Mouse (Mus musculus): ENCODE results near the gene Bcan. TPM values are rescaled to one million over a fixed set of nuclear protein-coding genes. Genes with fewer than 3 reads are reported as not detected.

Gene Bcan
- polyA plus RNA-seq, 1 experiment = 0.28 TPM

DNA sequence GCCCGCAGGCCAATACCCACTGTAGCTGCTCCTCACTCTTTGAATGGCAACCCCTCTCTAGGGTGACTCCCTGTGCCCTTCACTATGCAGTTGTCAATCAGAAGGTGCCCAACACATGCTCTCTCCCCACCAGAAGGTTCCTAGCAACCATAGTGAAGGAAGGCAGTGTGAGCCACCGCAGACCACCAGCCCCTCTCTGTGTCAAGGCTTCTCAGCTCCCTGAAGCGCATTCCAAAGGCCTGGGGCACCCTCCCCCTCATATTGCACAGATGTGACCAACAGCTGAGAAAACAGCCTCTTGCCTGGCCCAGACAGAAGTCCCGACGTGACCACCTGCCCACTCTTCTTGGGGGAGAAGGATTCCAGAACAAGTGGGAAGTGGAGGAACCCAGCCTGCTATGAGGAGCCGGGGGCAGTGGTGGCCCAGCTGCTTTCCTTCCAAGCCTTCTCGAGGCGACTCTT, 27.8 kb downstream of the Bcan start:
- no peak for DNase-seq (ENCODE audit: low spot score)

- no peak for DNase-seq (ENCODE audit: low spot score)
Measured at GRCm38 (mm10) chr3:87971489-87972202, 28.4 kb downstream of the Bcan start.

DNA sequence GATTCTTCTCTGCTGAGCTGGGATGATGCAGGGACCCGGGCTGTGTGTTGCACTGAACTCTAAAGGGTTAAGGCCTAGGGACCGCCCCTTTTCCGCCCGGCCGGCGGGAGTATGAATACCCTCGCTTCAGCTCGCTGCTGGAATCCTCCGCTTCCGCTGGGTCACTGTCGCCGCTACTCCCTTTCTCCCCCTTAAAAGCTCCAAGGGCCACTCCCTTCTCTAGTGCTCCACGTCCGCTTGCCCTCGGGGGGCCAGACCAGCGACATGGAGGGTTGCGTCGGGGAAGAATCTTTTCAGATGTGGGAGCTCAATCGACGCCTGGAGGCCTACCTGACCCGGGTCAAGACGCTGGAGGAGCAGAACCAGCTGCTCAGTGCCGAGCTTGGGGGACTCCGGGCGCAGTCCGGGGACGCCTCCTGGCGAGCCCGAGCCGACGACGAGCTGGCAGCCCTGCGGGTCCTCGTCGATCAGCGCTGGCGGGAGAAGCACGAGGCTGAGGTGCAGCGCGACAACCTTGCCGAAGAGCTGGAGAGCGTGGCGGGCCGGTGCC, 29.0 kb downstream of the Bcan start, which contains the start of gene Nes:
Gene Nes (plus strand): TSS at position 140 of the 550 bp plus-strand sequence.
- DNase-seq (ENCODE audit: low spot score) = no peak

GRCm38 (mm10) chr3:87970184-87970938, 29.7 kb downstream of the Bcan start:
- DNase-seq (ENCODE audit: low spot score) = no peak

GRCm38 (mm10) chr3:87960586-87961191, 39.3 kb downstream of the Bcan start:
- peak; percentile 67 for DNase-seq (ENCODE audit: low spot score)

- DNase-seq (ENCODE audit: low spot score) = no peak
Measured at GRCm38 (mm10) chr3:87960191-87960585, 39.8 kb downstream of the Bcan start.

GRCm38 (mm10) chr3:87959371-87959770, 40.7 kb downstream of the Bcan start:
- DNase-seq (ENCODE audit: low spot score) = no peak

GRCm38 (mm10) chr3:87958967-87959366, 41.1 kb downstream of the Bcan start:
- no peak for DNase-seq (ENCODE audit: low spot score)

DNA sequence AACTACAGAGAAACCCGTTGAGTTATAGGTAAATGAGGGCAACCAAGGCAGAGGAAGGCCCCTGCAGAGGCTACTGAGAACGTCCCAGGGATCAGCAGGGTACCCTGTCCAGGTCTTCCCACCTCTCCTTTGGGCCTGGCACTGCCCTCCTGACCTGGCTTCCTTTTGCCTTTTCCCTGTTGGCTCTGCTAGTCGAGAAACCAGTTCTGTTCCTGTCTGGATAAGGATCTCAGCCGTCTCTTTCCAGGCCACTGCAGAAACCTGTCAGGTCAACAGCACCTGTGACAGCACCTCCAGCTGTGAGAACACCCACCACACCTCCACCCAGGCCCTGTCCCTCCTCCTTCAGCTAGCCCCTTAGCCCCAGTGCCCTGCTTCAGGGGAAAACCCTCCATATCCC, 41.6 kb downstream of the Bcan start:
- DNase-seq (ENCODE audit: low spot score) = no peak

DNA sequence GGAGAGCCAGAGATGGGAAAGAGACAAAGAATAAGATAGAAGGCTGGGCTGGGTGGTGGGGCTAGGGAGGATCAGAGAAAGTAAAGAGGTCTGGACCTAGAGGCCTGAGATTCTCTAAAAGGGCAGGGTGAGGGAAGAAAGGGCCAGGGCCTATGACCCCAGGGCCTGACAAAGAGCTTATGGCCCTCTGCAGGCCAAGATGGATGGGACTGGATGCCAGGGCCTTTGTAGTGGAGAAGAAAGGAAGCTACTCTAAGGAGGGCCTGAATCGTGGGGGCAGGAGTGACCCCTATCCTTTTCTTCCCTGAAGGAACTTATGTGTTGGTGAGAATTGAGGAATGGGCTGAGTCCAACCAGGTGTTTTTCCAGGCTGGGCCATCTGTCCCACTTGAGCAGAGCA, 42.0 kb downstream of the Bcan start:
- no peak for DNase-seq (ENCODE audit: low spot score)

- no peak for DNase-seq (ENCODE audit: low spot score)
Measured at GRCm38 (mm10) chr3:87952440-87952839, 47.6 kb downstream of the Bcan start.

DNA sequence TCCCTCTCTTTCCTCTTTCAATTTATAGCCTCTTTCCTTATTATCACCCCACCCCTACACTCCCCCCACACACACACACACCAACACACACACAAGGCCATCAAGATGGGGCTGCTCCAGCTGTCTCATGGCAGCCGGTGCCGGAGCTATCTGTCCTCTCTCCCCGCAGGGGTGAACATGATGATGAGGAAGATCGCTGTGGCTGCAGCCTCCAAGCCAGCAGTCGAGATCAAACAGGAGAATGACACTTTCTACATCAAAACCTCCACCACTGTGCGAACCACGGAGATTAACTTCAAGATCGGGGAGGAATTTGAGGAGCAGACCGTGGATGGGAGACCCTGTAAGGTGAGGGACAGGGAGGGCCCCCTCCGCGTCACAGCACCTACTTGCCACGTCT, 48.1 kb downstream of the Bcan start:
- no peak for DNase-seq (ENCODE audit: low spot score)

GRCm38 (mm10) chr3:87949955-87950515, 50.0 kb downstream of the Bcan start:
- no peak for DNase-seq (ENCODE audit: low spot score)

DNA sequence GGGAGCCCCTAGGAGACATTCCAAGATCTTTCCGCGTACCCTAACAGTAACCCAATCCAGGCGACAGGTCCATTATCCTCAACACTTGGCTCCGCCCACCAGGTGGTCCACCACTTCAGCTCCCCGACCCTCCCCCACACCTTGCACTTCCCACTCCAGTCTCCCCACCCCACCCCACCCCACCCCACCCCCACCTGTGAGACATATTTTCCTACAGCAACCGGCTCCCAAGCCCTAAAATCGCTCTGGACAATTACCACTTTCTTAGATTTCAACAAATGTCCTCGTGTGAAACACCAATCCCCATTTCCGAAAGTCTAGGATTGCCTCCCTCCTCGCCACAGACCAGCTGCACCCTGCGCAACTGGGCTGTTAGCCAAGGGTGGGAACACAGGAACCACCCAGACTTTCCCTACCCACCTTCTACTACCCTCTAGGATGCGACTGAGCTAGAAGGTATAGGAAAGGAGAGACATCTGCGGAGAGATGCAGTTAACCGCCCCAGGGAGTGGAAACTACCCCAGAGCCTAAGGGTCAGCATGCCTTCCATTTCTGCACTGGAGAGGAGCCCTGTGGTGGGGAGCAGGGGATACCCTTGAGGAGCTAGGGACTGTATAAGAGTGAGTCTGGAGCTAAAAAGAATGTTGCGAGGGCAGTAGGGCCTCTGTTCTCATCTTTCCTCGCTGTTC, 50.6 kb downstream of the Bcan start:
- no peak for DNase-seq (ENCODE audit: low spot score)

DNA sequence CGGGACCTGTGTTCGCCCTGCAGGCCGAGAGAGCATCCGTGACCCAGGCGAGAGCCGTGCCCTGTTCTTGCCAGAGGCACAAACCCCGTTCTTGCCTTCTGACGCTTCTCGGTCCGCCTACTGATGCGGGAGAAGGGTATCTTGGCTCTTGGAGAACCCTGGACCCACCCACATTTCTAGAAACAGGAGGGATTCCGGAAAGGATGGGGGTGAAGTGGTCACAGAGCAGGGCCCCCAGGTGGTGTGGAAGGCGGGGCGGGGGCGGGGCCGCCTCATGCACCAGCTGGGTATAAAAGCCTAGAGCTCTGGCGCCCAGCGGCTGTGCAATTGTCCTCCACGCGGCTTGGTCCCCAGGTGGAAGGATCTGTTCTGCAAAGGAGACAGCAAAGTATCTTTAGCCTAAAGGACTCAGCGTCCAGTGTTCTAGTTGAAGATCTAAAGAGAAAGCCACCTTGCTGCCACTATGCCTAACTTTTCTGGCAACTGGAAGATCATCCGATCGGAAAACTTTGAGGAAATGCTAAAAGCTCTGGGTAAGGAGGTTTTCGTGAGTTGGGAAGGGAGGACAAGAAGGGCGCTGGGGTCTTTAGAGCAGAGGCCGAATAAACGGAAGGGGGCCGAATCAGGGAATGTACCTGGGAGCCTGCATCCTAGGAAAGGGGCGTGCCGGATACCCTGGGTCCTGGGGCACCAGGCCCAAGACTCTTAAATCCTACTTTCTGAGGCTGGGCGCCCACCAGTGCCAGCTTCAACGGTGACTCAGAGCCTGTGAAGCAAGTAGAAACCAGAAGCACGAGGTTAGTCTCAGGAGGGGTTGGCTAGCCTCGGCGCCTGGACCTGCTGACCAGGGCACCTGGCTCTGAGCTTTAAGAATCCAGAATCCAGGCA, 51.4 kb downstream of the Bcan start, which contains the start of gene Crabp2:
Gene Crabp2 (plus strand): TSS at position 289 of the 888 bp plus-strand sequence.
- no peak for DNase-seq (ENCODE audit: low spot score)

- DNase-seq (ENCODE audit: low spot score) = no peak
Measured at GRCm38 (mm10) chr3:87947811-87948199, 52.2 kb downstream of the Bcan start.

- DNase-seq (ENCODE audit: low spot score) = no peak
Measured at GRCm38 (mm10) chr3:87947056-87947810, 52.8 kb downstream of the Bcan start.

DNA sequence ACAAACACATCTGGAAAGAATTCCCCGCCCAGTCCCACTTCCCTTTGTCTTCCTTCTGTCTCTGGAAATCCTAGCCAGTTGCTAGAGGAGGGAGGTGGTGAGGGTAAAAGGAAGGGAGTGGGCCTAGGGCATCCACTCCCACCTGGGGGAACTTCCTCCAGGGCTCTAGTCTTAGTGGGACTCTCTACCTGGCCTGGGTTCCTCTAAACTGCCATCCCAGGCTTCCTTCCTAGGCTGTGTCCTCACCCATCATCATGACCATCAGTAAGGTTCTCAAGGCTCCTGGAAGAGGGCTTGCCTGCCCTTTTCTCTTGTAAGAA, 53.5 kb downstream of the Bcan start:
- no peak for DNase-seq (ENCODE audit: low spot score)

- DNase-seq (ENCODE audit: low spot score) = no peak
Measured at GRCm38 (mm10) chr3:87945781-87946540, 54.1 kb downstream of the Bcan start.

Measured in urinary bladder, adult 2 months (tissue).